Mouse (Mus musculus): ENCODE data around the gene Wwc1.

- TF ChIP-seq CTCF (IDR thresholded peaks at IDR 0.05; ENCODE audit: insufficient read depth, low read depth, low read length) (no peak), POLR2A (IDR thresholded peaks at IDR 0.05; ENCODE audit: insufficient read depth, low read depth, low read length) (no peak)
Observed at GRCm38 (mm10) chr11:35833270-35833669, 147.1 kb downstream of the Wwc1 start.

All from olfactory bulb, adult 2 months (tissue).